Mouse (Mus musculus): ENCODE measurements around the gene Tmem30b. TPM values are rescaled to one million over a fixed set of nuclear protein-coding genes. Genes with fewer than 3 reads are reported as not detected.
A peak's percentile ranks its signal among the peaks of the same experiment; 100 is the strongest.

The Tmem30b gene
- total RNA-seq, 4 experiments from 2014 or later, result 0.11 to 0.93 (median 0.36) TPM

- DNase-seq (ENCODE audit: low spot score in 2 of 2), result peak; percentile 31 to 79
These were observed 29.0 kb downstream of the Tmem30b start for GRCm38 (mm10) chr12:73517022-73517709.

GRCm38 (mm10) chr12:73516516-73516915 lies 29.7 kb downstream of the Tmem30b start:
- DNase-seq (ENCODE audit: low spot score in 2 of 2), result no peak

GRCm38 (mm10) chr12:73514722-73515121 lies 31.5 kb downstream of the Tmem30b start:
- no peak for DNase-seq (ENCODE audit: low spot score in 2 of 2)

GRCm38 (mm10) chr12:73513958-73514357 lies 32.2 kb downstream of the Tmem30b start:
- DNase-seq (ENCODE audit: low spot score in 2 of 2), result no peak

- no peak for DNase-seq (ENCODE audit: low spot score in 2 of 2)
These were observed 34.6 kb downstream of the Tmem30b start for GRCm38 (mm10) chr12:73511467-73512047.

GRCm38 (mm10) chr12:73507105-73507504 lies 39.1 kb downstream of the Tmem30b start:
- peak; percentile 28 to 65 for DNase-seq (ENCODE audit: low spot score in 2 of 2)

GRCm38 (mm10) chr12:73506648-73507047 lies 39.5 kb downstream of the Tmem30b start:
- DNase-seq (ENCODE audit: low spot score in 2 of 2), result no peak

- DNase-seq (ENCODE audit: low spot score in 2 of 2), result peak in 1 of 2 experiments; percentile 23
These were observed 45.4 kb downstream of the Tmem30b start for GRCm38 (mm10) chr12:73500689-73501326.

GRCm38 (mm10) chr12:73495172-73495571 lies 51.0 kb downstream of the Tmem30b start:
- DNase-seq (ENCODE audit: low spot score in 2 of 2), result no peak

GRCm38 (mm10) chr12:73493929-73494530 lies 52.2 kb downstream of the Tmem30b start:
- DNase-seq (ENCODE audit: low spot score in 2 of 2), result no peak

Other genes with a start within 250 kb of the Tmem30b start
- gene Prkch, start 38.4 kb upstream of the Tmem30b start, total RNA-seq (2022), result 10 to 100 TPM; 11.2 to 13.2 (median 12.5) TPM